Mouse (Mus musculus): ENCODE data around the gene Dnase1l3.

- TF ChIP-seq CTCF (IDR thresholded peaks at IDR 0.05; ENCODE audit: low read depth) (no peak), EP300 (IDR thresholded peaks at IDR 0.05; ENCODE audit: low read depth) (no peak)
Observed at GRCm38 (mm10) chr14:8007486-8007885, 13.1 kb upstream of the Dnase1l3 start.
